Mouse (Mus musculus): Measurements from ENCODE around the gene Prickle4.

- TF ChIP-seq EP300 (optimal IDR thresholded peaks at IDR 0.05) (no peak), CTCF (IDR thresholded peaks at IDR 0.05; ENCODE audit: low read depth) (no peak)
Observed at GRCm38 (mm10) chr17:47712889-47713571, 18.5 kb upstream of the Prickle4 start.

Data from stomach, postnatal 0 days (tissue).